Mouse (Mus musculus) C2C12 (cell line): ENCODE measurements at regions not wholly inside any gene's neighbourhood (a gene's known extent, or its start where the extent isn't known, plus 50 kb on each side); places are given as distances from the start of the nearest gene placed in this dataset.

Experiments
- CEBPB ChIP-seq: IDR thresholded peaks from one replicate; pipeline ENCODE4 v1.6.1; 2011; ENCODE audit warnings: low read depth, mild to moderate bottlenecking, control low read depth, moderate library complexity
- CTCF ChIP-seq: IDR thresholded peaks from one replicate; pipeline ENCODE4 v1.5.1; 2011; ENCODE audit not compliant: control insufficient read depth, insufficient read depth, insufficient read length
- FOSL1 ChIP-seq: IDR thresholded peaks from one replicate; pipeline ENCODE4 v1.8.0; 2011; ENCODE audit warnings: mild to moderate bottlenecking, low read length; ENCODE audit not compliant: poor library complexity, insufficient read depth, severe bottlenecking
- MAX ChIP-seq: IDR thresholded peaks from one replicate; pipeline ENCODE4 v1.6.1; 2011; ENCODE audit warnings: mild to moderate bottlenecking, control low read depth
- MYOD1 ChIP-seq: IDR thresholded peaks from one replicate; pipeline ENCODE4 v1.6.1; 2011; ENCODE audit warnings: low read depth; ENCODE audit not compliant: control insufficient read depth, insufficient read length
- MYOG ChIP-seq: IDR thresholded peaks from one replicate; pipeline ENCODE4 v1.6.1; 2011; ENCODE audit not compliant: control insufficient read depth, insufficient read length; ENCODE audit errors: extremely low read depth
- USF1 ChIP-seq: IDR thresholded peaks from one replicate; pipeline ENCODE4 v1.6.1; 2011; ENCODE audit warnings: low read depth, mild to moderate bottlenecking, control low read depth, moderate library complexity

- TF ChIP-seq USF1: no peak
- TF ChIP-seq CTCF: no peak
- no peak for TF ChIP-seq MAX
- TF ChIP-seq MYOG: no peak
- no peak for TF ChIP-seq CEBPB
- TF ChIP-seq FOSL1: no peak
- TF ChIP-seq MYOD1: no peak
Measured at GRCm38 (mm10) chr4:105496176-105496575, 293.5 kb upstream of the Gm12728 start.
